Mouse (Mus musculus) small intestine, adult 2 months (tissue): ENCODE data around the gene Clcn2. TPM values are rescaled to one million over a fixed set of nuclear protein-coding genes. Genes with fewer than 3 reads are reported as not detected.
"Not testable (repeated sequence)": the region's sequence is repeated elsewhere in the genome, so short reads cannot be mapped to it uniquely, and the experiment has no call there.

ENCODE experiments used
- H3K27ac ChIP-seq: fragments of 200-500 bp; 2 replicates; pipeline ENCODE4 v1.5.1; 2012; ENCODE audit warnings: low read depth, low read length, control low read depth, inconsistent platforms; ENCODE audit not compliant: insufficient read depth
- H3K27me3 ChIP-seq: fragments of 200-500 bp; 2 replicates; pipeline ENCODE4 v1.6.1; 2012; ENCODE audit warnings: mild to moderate bottlenecking, moderate library complexity, low read length, inconsistent platforms; ENCODE audit not compliant: control insufficient read depth, insufficient read depth
- H3K36me3 ChIP-seq: fragments of 200-500 bp; 2 replicates; pipeline ENCODE4 v1.6.1; 2012; ENCODE audit warnings: mild to moderate bottlenecking, low read length, control low read depth, inconsistent platforms; ENCODE audit not compliant: control insufficient read depth, insufficient read depth
- H3K4me1 ChIP-seq: fragments of 200-500 bp; 2 replicates; pipeline ENCODE4 v1.6.1; 2012; ENCODE audit warnings: low read length, inconsistent platforms, mixed read lengths; ENCODE audit not compliant: control insufficient read depth, insufficient read depth, insufficient read length
- H3K4me3 ChIP-seq: fragments of 200-500 bp; 2 replicates; pipeline ENCODE4 v1.5.1; 2012; ENCODE audit warnings: low read depth, mild to moderate bottlenecking, control low read depth, inconsistent platforms, low read length, moderate library complexity
- CTCF ChIP-seq: fragments of 200-500 bp; IDR thresholded peaks from 2 replicates; pipeline ENCODE4 v1.5.1; 2012; ENCODE audit warnings: low read depth, mild to moderate bottlenecking, control low read depth, inconsistent platforms, low read length, moderate library complexity, mixed read lengths; ENCODE audit not compliant: insufficient replicate concordance, insufficient read length; ENCODE audit errors: extremely low read depth
- POLR2A ChIP-seq: fragments of 200-500 bp; IDR thresholded peaks from 2 replicates; pipeline ENCODE4 v1.6.1; 2012; ENCODE audit warnings: low read depth, mild to moderate bottlenecking, control low read depth, inconsistent platforms, low read length, moderate library complexity
- WGBS: fragments of 180-500 bp; shearing (Covaris S2); methylation state at CpG from one replicate; pipeline ENCODE4 v1.1.7; 2018; 5-methylcytosine and 5-hydroxymethylcytosine counted together
- polyA plus RNA-seq: library from polyadenylated mRNA; depleted of rRNA; stranded (reverse); fragments of >200 nt; gene quantifications from 2 replicates; pipeline ENCODE4 v1.2.3, GENCODE M21; 2012

The Clcn2 gene
- polyA plus RNA-seq, 1 experiment, result 218 TPM

GRCm38 (mm10) chr16:20673706-20674303 is 43.7 kb downstream of the Clcn2 start:
- H3K4me1 ChIP-seq, result peaks cover 13% of the 10 kb centered on the region
- 3% methylated on average over 14 of the region's 14 CpGs for WGBS

GRCm38 (mm10) chr16:20672965-20673705 is 44.4 kb downstream of the Clcn2 start:
- Histone ChIP-seq H3K4me1 (peaks cover 13% of the 10 kb centered on the region), H3K36me3 (peaks cover 20% of the 10 kb centered on the region), H3K4me3 (peak overlapping the region; percentile 98), H3K27ac (peak overlapping the region; percentile 82), H3K27me3 (no peaks in the 10 kb centered on the region)
- WGBS, result under 1% methylated on average over 77 of the region's 78 CpGs
- no peak for TF ChIP-seq POLR2A
- TF ChIP-seq CTCF, result no peak

More at GRCm38 (mm10) chr16:20673706-20674303, 43.7 kb downstream of the Clcn2 start:
- peak overlapping the region; percentile 98 for H3K4me3 ChIP-seq
- H3K27me3 ChIP-seq, result no peaks in the 10 kb centered on the region
- TF ChIP-seq CTCF (no peak), POLR2A (no peak)
- peaks cover 27% of the 10 kb centered on the region for H3K36me3 ChIP-seq
- H3K27ac ChIP-seq, result peak overlapping the region; percentile 82

- peak overlapping the region; percentile 35; the same call in 1 of the 2 replicates for H3K27ac ChIP-seq
- no peak for TF ChIP-seq CTCF
- TF ChIP-seq POLR2A, result peak; percentile 86
- H3K4me3 ChIP-seq, result peak overlapping the region; percentile 98
- peaks cover 13% of the 10 kb centered on the region for H3K4me1 ChIP-seq
- under 1% methylated on average over 38 of the region's 38 CpGs for WGBS
- no peaks in the 10 kb centered on the region for H3K27me3 ChIP-seq
- H3K36me3 ChIP-seq, result peaks cover 16% of the 10 kb centered on the region
Observed at GRCm38 (mm10) chr16:20672500-20672902, 45.0 kb downstream of the Clcn2 start.

- TF ChIP-seq POLR2A (no peak), CTCF (no peak)
- peaks cover 13% of the 10 kb centered on the region for H3K4me1 ChIP-seq
- H3K27me3 ChIP-seq, result no peaks in the 10 kb centered on the region
- 11% methylated on average over 6 of the region's 6 CpGs for WGBS
- peaks cover 16% of the 10 kb centered on the region for H3K36me3 ChIP-seq
- H3K4me3 ChIP-seq, result no peak overlapping the region
- peak overlapping the region; percentile 11; the same call in 1 of the 2 replicates for H3K27ac ChIP-seq
Observed at GRCm38 (mm10) chr16:20671886-20672285, 45.7 kb downstream of the Clcn2 start.

GRCm38 (mm10) chr16:20670291-20670690 is 47.3 kb downstream of the Clcn2 start:
- no peaks in the 10 kb centered on the region for H3K27me3 ChIP-seq
- TF ChIP-seq POLR2A, result no peak
- no peak for TF ChIP-seq CTCF
- peaks cover 12% of the 10 kb centered on the region for H3K4me1 ChIP-seq
- H3K27ac ChIP-seq, result no peak overlapping the region
- 87% methylated on average over 3 of the region's 3 CpGs for WGBS
- H3K36me3 ChIP-seq, result peaks cover 6% of the 10 kb centered on the region
- no peak overlapping the region for H3K4me3 ChIP-seq

GRCm38 (mm10) chr16:20668013-20668412 is 49.5 kb downstream of the Clcn2 start, which contains the start of gene Eif4g1:
TSS of gene Eif4g1 (plus strand) at chr16:20668313.
- not testable (repeated sequence) for H3K4me1 ChIP-seq, H3K27ac ChIP-seq, H3K36me3 ChIP-seq, H3K4me3 ChIP-seq, H3K27me3 ChIP-seq
- 100% methylated on average over 5 of the region's 6 CpGs for WGBS

GRCm38 (mm10) chr16:20657661-20658060 is 59.9 kb downstream of the Clcn2 start:
- 83% methylated on average over 4 of the region's 4 CpGs for whole genome bisulfite sequencing
- H3K4me3 ChIP-seq, result no peak overlapping the region

More at GRCm38 (mm10) chr16:20657661-20658060, 59.9 kb downstream of the Clcn2 start:
- no peaks in the 10 kb centered on the region for H3K4me1 ChIP-seq
- no peak overlapping the region for H3K27ac ChIP-seq
- TF ChIP-seq CTCF, result no peak
- no peak for TF ChIP-seq POLR2A
- peaks cover 71% of the 10 kb centered on the region for H3K36me3 ChIP-seq
- no peaks in the 10 kb centered on the region for H3K27me3 ChIP-seq
